Mouse (Mus musculus) embryonic stem cell, embryonic (primary cell): ENCODE measurements around the gene Irf5.

ENCODE experiments used
- CTCF ChIA-PET, 4 experiments: fragments of 300-600 bp in 2 of 4; fragments of 350-600 bp in 2 of 4; sonication (Branson Sonifier 250); formaldehyde crosslinking; loops; one replicate each; lab custom pipeline; 2022; ENCODE audit warnings: inconsistent platforms in 2 of 4; lab: Charles Lee
- POLR2A ChIA-PET, 4 experiments: fragments of 300-600 bp in 2 of 4; fragments of 350-600 bp in 2 of 4; sonication (Branson Sonifier 250); formaldehyde crosslinking; loops; one replicate each; lab custom pipeline; 2022; ENCODE audit warnings: antibody characterized with exemption in 4 of 4, inconsistent platforms in 1 of 4; lab: Charles Lee

Gene Irf5

DNA sequence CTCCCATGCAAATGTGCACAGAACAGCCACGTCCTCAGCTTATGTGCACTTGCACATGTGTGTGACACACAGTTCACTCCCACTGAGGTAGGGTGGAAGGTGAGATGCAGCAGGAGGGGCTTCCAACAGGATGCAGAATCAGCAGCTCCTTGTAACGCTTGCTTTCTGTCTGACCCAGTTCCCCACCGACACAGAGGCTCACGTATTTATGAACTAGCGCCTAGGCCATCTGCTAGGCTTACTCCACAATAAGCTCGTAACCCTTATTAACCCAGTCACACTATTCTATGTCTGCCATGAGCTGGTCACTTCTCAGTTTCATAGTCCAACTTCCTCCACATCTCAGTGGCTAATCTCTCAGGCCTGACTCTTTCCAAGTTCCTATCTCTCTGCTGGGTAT, 13.8 kb downstream of the Irf5 start:
- ChIA-PET CTCF (interaction anchor here in 3 of 4 experiments (0.7 to 1.2 kb wide), 5 partner anchors 12 to 277 kb away, joined by 3 to 4 read pairs (median 3); no protein-coding TSS in a partner anchor), POLR2A (interaction anchor here in 3 of 4 experiments (0.7 to 7.5 kb wide), 18 partner anchors 8 to 457 kb away, joined by 3 to 72 read pairs (median 3); partner anchors contain the start of genes Irf5 (in 2 of the 3) and Tnpo3 (in 1 of the 3))

DNA sequence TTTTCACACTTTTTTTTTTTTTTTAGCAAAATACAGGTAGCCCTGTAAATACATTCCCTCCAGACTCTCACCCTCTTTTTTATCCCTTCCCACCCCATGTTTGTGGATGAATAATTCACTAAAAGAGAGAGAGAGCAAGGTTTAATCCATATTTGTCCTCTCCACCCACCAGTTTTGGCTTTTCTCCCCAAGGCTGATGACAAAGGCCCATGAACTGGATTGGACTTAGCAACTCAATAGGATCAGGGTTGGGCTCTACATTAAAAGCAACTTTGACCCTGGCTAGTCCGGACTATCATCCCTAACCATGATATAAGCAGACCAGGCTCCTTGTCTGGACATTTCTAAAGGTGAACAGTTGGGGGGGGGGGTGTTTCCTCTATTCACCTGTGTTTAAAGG, 14.5 kb downstream of the Irf5 start:
- POLR2A ChIA-PET: interaction anchor here in 3 of 4 experiments (0.7 to 7.5 kb wide), 7 partner anchors 10 to 458 kb away, joined by 3 to 72 read pairs (median 4); partner anchors contain the start of genes Irf5 (in 1 of the 3) and Tnpo3 (in 1 of the 3)
- CTCF ChIA-PET: interaction anchor here in 1 of 4 experiments (1.0 kb wide), 1 partner anchor 13 kb away, joined by 3 read pairs; no protein-coding TSS in a partner anchor

DNA sequence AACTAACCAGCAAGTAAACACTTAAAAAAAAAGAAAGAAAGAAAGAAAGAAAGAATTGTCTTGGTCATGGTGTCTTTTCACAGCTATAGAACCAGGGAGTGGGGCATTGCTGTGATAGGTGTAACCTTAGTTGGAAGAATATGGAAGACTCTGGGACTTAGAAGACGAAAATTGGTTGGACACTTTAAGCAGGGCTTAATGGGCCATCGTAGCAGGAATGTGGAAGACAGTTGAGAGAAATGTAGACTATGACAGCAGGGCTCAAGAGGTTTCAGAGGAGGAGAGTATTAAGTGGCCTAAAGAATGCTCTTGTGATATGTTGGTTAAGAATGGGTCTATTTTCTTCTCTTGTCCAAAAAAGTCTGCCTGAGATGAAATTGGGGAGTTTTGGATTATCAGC, 19.2 kb downstream of the Irf5 start:
- POLR2A ChIA-PET: interaction anchor here in 3 of 4 experiments (0.6 to 2.1 kb wide), 7 partner anchors 9 to 237 kb away, joined by 3 to 9 read pairs (median 3); partner anchors contain the start of genes Calu (in 1 of the 3) and Tnpo3 (in 1 of the 3)
- CTCF ChIA-PET: no interaction called here

DNA sequence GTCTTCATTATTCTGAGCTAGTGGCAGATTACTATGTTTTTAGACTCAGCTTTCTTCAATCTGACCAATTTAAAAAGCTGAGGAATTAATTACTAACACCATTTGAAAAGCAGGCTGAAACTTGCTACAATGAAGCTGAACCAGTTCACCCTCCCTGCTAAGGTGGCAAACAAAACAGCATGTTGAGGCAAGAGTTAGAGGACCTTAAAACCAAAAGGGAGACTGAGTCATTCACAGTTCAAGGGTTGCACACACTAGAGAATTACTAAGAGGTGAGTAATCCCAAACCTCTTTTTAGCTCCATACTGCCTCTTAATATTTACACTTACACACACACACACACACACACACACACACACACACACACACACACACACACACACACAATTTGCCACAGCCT, 21.2 kb downstream of the Irf5 start:
- CTCF ChIA-PET: interaction anchor here in 1 of 4 experiments (1.0 kb wide), 1 partner anchor 21 kb away, joined by 3 read pairs; the partner anchor contains the start of gene Irf5
- POLR2A ChIA-PET: interaction anchor here in 3 of 4 experiments (0.5 to 3.3 kb wide), 19 partner anchors 8 to 802 kb away, joined by 3 to 13 read pairs (median 3); partner anchors contain the start of gene Smo (in 1 of the 3)

DNA sequence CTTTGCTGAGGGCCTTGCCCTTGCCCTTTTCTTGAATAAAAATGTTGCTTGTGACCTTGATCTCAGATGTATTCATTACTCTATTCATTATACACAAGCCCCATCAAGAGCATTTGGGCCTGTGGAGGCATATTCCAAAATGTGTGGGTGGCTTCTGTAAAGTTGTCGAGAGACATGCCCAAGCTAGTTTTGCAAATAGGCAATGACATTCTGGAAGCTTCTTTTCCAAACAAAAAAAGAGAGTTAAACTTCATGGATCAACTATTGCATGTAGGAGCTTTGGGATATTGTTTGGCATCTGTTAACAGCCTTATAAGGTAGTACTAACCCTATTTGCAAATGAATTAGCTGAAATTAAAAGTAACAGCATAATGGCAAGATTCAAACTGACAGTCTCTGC, 21.7 kb downstream of the Irf5 start:
- CTCF ChIA-PET: interaction anchor here in 1 of 4 experiments (1.0 kb wide), 1 partner anchor 22 kb away, joined by 3 read pairs; the partner anchor contains the start of gene Irf5

DNA sequence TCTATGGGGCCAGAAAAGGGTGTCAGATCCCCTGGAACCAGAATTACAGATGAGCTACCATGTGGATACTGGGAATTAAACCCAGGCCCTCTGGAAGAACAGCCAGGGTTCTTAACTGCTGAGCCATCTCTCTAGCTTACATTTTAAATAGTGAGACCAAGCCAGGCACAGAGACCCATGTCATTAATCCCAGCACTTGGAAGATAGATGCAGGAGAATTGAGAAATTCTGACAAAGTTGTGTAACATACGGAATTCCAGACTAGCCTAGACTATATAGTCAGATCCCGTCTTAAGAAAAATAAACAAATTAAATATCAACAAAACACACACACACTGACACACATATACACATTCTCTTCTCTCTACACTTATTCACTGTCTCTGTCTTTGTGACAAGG, 26.1 kb downstream of the Irf5 start:
- ChIA-PET CTCF (no interaction called here), POLR2A (interaction anchor here in 2 of 4 experiments (1.0 to 2.2 kb wide), 3 partner anchors 17 to 38 kb away, joined by 3 to 7 read pairs (median 3); no protein-coding TSS in a partner anchor)

More for the DNA sequence above, 21.7 kb downstream of the Irf5 start:
- POLR2A ChIA-PET: interaction anchor here in 3 of 4 experiments (0.6 to 3.3 kb wide), 16 partner anchors 8 to 802 kb away, joined by 3 to 13 read pairs (median 3); partner anchors contain the start of gene Smo (in 1 of the 3)

DNA sequence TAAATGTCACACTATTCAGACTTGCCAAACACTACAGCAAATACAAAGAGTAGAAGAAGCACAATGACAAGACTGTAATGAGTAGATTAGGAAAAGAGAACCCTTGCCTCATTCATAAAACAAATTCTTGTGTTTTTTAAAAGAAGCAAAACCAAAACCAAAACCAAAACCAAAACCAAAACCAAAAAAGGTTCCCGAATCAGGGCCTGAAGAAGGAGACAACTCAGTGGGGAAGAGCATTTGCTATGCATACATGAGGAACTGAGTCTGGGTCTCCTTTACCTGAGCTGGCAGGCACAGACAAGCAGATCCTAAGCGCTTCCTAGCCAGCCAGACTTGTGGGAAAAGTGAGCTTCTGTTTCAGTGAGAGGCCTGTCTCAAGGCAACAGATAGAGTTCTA, 30.7 kb downstream of the Irf5 start:
- POLR2A ChIA-PET: interaction anchor here in 1 of 4 experiments (0.6 to 2.4 kb wide), 6 partner anchors 9 to 35 kb away, joined by 3 to 13 read pairs (median 3); no protein-coding TSS in a partner anchor
- CTCF ChIA-PET: interaction anchor here in 2 of 4 experiments (0.5 to 0.9 kb wide), 2 partner anchors 20 to 35 kb away, joined by 3 to 4 read pairs; no protein-coding TSS in a partner anchor

DNA sequence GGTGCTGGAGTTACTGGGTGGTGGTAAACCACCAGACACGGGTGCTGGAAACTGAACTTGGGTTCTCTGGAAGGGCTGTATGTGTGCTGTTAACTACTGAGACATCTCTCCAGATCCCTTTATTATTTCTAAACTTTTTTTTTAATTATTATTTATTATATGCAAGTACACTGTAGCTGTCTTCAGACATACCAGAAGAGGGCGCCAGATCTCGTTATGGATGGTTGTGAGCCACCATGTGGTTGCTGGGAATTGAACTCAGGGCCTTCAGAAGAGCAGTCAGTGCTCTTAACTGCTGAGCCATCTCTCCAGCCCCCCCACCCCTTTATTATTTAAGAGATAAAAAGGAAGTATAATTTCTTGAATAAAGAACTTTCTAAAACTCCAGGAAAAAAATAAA, 50.0 kb downstream of the Irf5 start:
- POLR2A ChIA-PET: interaction anchor here in 2 of 4 experiments (0.6 to 1.5 kb wide), 5 partner anchors 14 to 166 kb away, joined by 3 to 4 read pairs (median 3); no protein-coding TSS in a partner anchor
- CTCF ChIA-PET: interaction anchor here (0.6 to 1.5 kb wide), 8 partner anchors 14 to 934 kb away, joined by 3 to 9 read pairs (median 5); partner anchors contain the start of gene Ssmem1 (in 1 of the 4)

DNA sequence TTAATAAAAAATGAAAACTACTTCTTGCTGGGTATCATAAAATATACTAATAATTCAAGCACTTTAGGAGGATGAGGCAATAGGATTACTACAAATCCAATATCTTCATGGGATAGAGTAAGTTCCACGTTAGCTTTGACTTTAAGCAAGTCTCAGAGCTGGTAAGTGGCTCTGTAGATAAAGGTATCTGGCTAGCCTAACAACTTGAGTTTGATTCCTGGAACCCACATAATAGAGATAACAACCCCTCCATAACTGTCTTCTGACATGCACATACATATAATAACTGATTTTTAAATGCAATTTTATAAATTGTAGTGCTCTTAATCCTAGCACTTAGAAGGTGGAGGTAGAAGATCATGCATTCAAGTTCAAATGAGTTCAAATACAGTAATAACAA, 54.3 kb downstream of the Irf5 start:
- ChIA-PET POLR2A (interaction anchor here in 1 of 4 experiments (0.7 to 1.0 kb wide), 2 partner anchors 9 to 33 kb away, joined by 3 to 5 read pairs; no protein-coding TSS in a partner anchor), CTCF (no interaction called here)

DNA sequence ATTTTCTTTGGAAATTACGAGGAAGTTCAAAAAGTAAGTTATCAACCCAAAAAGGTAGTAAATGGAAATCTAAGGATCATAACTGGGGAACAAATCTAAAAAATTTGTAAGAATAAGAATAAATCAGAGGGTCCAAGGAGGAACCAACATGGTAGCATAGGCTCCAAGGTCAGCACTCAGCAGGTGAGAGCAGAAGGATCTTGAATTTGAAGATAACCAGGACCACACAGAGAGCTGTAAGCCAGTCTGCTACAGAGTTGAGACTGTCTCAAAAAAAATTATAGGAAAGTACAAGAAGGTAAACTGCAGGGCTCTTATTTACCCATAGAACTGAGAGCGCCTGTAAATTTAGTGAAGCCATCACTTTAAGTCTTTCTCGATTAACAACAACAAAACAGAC, 54.8 kb downstream of the Irf5 start:
- CTCF ChIA-PET: no interaction called here
- POLR2A ChIA-PET: interaction anchor here in 1 of 4 experiments (0.7 to 1.0 kb wide), 2 partner anchors 9 to 34 kb away, joined by 3 to 5 read pairs; no protein-coding TSS in a partner anchor
